Mouse (Mus musculus) Patski (cell line): ENCODE results near the gene Aoc1. TPM values are rescaled to one million over a fixed set of nuclear protein-coding genes. Genes with fewer than 3 reads are reported as not detected.

ENCODE experiments used
- ATAC-seq: fragments of 100-300 bp; one replicate; pipeline ENCODE4 v1.8.0; 2021
- CTCF ChIA-PET: fragments of 350-600 bp; sonication (Branson Sonifier 250); formaldehyde crosslinking; loops from one replicate; lab custom pipeline; 2022; ENCODE audit warnings: inconsistent platforms; lab: Charles Lee
- POLR2A ChIA-PET: fragments of 350-600 bp; sonication (Branson Sonifier 250); formaldehyde crosslinking; loops from one replicate; lab custom pipeline; 2022; ENCODE audit warnings: antibody characterized with exemption, inconsistent platforms; lab: Charles Lee
- DNase-seq: peaks from one replicate; pipeline ENCODE4 v3.0.0-alpha.2; 2011; ENCODE audit warnings: low read depth, low spot score
- H3K27me3 ChIP-seq: fragments of 371-371 bp; one replicate; pipeline ENCODE4 v1.5.1; 2021
- CTCF ChIP-seq: fragments of 100-300 bp; IDR thresholded peaks from one replicate; pipeline ENCODE4 v1.5.1; 2021
- in situ Hi-C: fragments of 300-500 bp; cut with MboI; formaldehyde crosslinking; loops from 3 replicates; pipeline ENCODE4 v1.11.1; 2018; ENCODE audit warnings: low pct_unique_long_range_greater_than_20kb, mixed read lengths
- polyA plus RNA-seq: library from polyadenylated mRNA; unstranded; gene quantifications from one replicate; pipeline ENCODE4 v1.2.3, GENCODE M21; 2021

Aoc1 gene
- polyA plus RNA-seq, 1 experiment from 2014 or later = 22.4 TPM

- ATAC-seq = no peak
- POLR2A ChIA-PET = no interaction called here
Observed at GRCm38 (mm10) chr6:48929595-48929994, 56.9 kb downstream of the Aoc1 start, which contains the start of gene 1600015I10Rik. Gene 1600015I10Rik, plus strand, starts transcription at chr6:48929895.

DNA sequence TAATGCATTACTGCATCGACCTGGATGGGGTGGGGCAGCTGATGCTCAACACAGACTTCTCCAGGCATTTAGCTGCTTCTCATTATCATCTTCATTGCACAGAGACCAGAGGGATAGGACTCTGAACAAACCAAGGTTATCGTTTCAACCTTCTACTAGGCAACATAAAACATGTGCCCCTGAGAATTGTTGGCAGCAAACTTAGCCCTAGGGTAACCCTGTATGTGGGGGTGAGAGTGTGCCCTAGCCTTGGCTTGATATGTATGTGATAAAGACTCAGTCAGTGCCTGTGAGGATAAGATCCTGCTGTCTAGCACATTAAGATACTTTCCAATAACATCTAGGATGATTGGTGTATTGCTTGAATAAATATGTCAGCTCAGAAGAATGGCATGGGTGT, 76.9 kb downstream of the Aoc1 start:
- CTCF ChIA-PET = interaction anchor here (0.9 to 5.1 kb wide), 2 partner anchors 11 to 88 kb away, joined by 3 to 25 read pairs; no protein-coding TSS in a partner anchor
- POLR2A ChIA-PET = no interaction called here
- DNase-seq = no peak
- no peak for ATAC-seq
- no peak for TF ChIP-seq CTCF
- H3K27me3 ChIP-seq = no peaks in the 10 kb centered on the region
- in situ Hi-C loops = no loop called here

More at GRCm38 (mm10) chr6:48929595-48929994, 56.9 kb downstream of the Aoc1 start, which contains the start of gene 1600015I10Rik:
- no peaks in the 10 kb centered on the region for H3K27me3 ChIP-seq
- no peak for DNase-seq
- TF ChIP-seq CTCF = no peak
- in situ Hi-C loops = no loop called here
- CTCF ChIA-PET = no interaction called here

DNA sequence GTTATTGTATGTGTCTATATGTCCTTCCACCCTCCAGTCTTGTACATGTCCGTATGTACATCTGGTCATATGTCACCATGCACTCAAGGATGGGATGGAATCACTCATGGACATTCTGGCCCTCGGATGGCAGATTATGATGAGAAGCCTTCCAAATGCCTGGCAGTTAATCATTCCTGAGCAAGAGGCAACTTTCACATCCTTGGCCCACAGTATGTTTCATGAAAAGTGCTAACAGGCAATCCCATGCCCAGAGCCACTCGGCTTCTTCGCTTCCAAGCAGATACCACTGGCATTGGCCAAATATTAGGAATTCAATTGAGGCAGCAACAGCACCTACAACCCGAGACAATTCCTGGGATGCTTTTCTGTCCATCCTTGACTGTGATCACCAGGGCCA, 78.0 kb downstream of the Aoc1 start:
- H3K27me3 ChIP-seq = no peaks in the 10 kb centered on the region
- in situ Hi-C loops = no loop called here

GRCm38 (mm10) chr6:48951630-48952029, 78.9 kb downstream of the Aoc1 start:
- ATAC-seq (no peak), DNase-seq (no peak)
- CTCF ChIA-PET = interaction anchor here (1.1 to 5.1 kb wide), 2 partner anchors 90 to 97 kb away, joined by 3 to 25 read pairs; no protein-coding TSS in a partner anchor
- in situ Hi-C loops = no loop called here
- H3K27me3 ChIP-seq = no peaks in the 10 kb centered on the region
- POLR2A ChIA-PET = no interaction called here
- no peak for TF ChIP-seq CTCF

More for the DNA sequence above, 78.0 kb downstream of the Aoc1 start:
- no peak for TF ChIP-seq CTCF
- CTCF ChIA-PET = interaction anchor here (1.1 to 5.1 kb wide), 2 partner anchors 89 to 96 kb away, joined by 3 to 25 read pairs; no protein-coding TSS in a partner anchor
- ATAC-seq (no peak), DNase-seq (no peak)
- POLR2A ChIA-PET = no interaction called here

DNA sequence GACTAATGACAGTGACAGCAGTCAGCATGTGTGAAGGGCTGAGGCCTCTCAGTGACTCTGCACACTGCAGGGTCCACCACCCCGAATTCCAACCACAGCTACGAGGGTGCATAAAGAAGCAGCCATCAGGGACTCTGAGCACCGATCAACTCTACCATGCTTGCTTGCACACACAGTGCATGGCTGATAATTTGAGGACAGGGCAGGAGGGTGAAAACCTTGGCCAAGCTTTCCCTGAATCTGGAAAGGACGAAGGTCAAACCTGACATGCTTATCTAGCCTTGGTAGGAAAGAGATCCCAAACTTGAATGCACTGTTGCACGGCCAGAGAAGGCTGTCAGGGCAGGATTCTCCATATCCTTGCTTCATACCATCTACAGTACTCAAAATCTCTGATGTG, 80.5 kb downstream of the Aoc1 start:
- no peaks in the 10 kb centered on the region for H3K27me3 ChIP-seq
- ATAC-seq (no peak), DNase-seq (no peak)
- POLR2A ChIA-PET = interaction anchor here (1.2 to 2.0 kb wide), 2 partner anchors 83 to 86 kb away, joined by 5 to 8 read pairs; no protein-coding TSS in a partner anchor
- in situ Hi-C loops = no loop called here
- CTCF ChIA-PET = interaction anchor here (1.0 to 9.4 kb wide), 4 partner anchors 94 to 306 kb away, joined by 3 to 124 read pairs (median 7); partner anchors contain the start of gene Gimap8
- no peak for TF ChIP-seq CTCF

GRCm38 (mm10) chr6:48954211-48954610, 81.5 kb downstream of the Aoc1 start:
- no peak for DNase-seq
- in situ Hi-C loops = no loop called here
- no peak for TF ChIP-seq CTCF
- no peak for ATAC-seq
- H3K27me3 ChIP-seq = no peaks in the 10 kb centered on the region
- CTCF ChIA-PET = interaction anchor here (0.9 to 9.4 kb wide), 7 partner anchors 49 to 307 kb away, joined by 3 to 124 read pairs (median 3); partner anchors contain the start of gene Gimap8
- POLR2A ChIA-PET = interaction anchor here (0.6 to 2.0 kb wide), 5 partner anchors 18 to 94 kb away, joined by 3 to 8 read pairs (median 5); no protein-coding TSS in a partner anchor

- POLR2A ChIA-PET = interaction anchor here (0.6 to 2.0 kb wide), 3 partner anchors 58 to 95 kb away, joined by 3 to 8 read pairs (median 3); no protein-coding TSS in a partner anchor
- ATAC-seq (peak; percentile 62), DNase-seq (peak; percentile 35)
- H3K27me3 ChIP-seq = no peaks in the 10 kb centered on the region
- CTCF ChIA-PET = interaction anchor here (0.8 to 9.4 kb wide), 7 partner anchors 21 to 181 kb away, joined by 3 to 124 read pairs (median 3); partner anchors contain the start of genes Tmem176a and Tmem176b
- peak; percentile 87 for TF ChIP-seq CTCF
- in situ Hi-C loops = loop anchor here (5.0 kb wide), 1 partner anchor 93 kb away; no protein-coding TSS in a partner anchor
Observed at GRCm38 (mm10) chr6:48954946-48955345, 82.2 kb downstream of the Aoc1 start.

GRCm38 (mm10) chr6:48956785-48957184, 84.1 kb downstream of the Aoc1 start:
- ChIA-PET CTCF (interaction anchor here (1.7 to 9.4 kb wide), 4 partner anchors 97 to 310 kb away, joined by 5 to 124 read pairs (median 12); partner anchors contain the start of genes Gimap8, Tmem176a and Tmem176b), POLR2A (interaction anchor here (0.6 to 1.5 kb wide), 5 partner anchors 96 to 330 kb away, joined by 3 to 4 read pairs (median 3); partner anchors contain the start of gene Tmem176b)
- no peak for DNase-seq
- no peaks in the 10 kb centered on the region for H3K27me3 ChIP-seq
- no peak for ATAC-seq
- no peak for TF ChIP-seq CTCF
- in situ Hi-C loops = loop anchor here (5.0 kb wide), 1 partner anchor 94 kb away; no protein-coding TSS in a partner anchor

DNA sequence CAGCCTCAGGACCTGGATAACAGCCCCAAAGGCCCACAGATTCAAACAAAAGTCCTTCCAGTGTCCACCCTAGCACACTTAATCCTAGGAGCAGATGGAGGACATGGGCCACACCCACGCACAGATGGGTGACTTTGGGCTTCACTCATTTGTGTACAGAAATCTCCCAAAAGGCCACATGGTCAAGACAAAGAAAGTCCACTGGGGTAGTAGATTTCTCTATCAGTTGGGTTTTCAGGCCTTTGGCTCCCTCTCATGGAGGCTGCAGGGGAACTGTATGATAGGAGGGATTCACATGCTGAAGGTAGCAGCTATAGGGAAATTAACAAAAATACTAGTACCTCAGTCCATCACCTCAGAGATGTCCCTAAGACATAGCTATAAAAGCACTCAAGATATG, 85.4 kb downstream of the Aoc1 start:
- DNase-seq (peak; percentile 27), ATAC-seq (no peak)
- ChIA-PET POLR2A (interaction anchor here (1.1 to 1.3 kb wide), 2 partner anchors 98 to 101 kb away, joined by 3 to 5 read pairs; no protein-coding TSS in a partner anchor), CTCF (interaction anchor here (0.8 to 9.4 kb wide), 8 partner anchors 62 to 419 kb away, joined by 3 to 124 read pairs (median 6); partner anchors contain the start of genes Gimap3, Gimap8, Gm45021 and Tmem176a)
- H3K27me3 ChIP-seq = no peaks in the 10 kb centered on the region
- in situ Hi-C loops = loop anchor here (5.0 kb wide), 1 partner anchor 96 kb away; no protein-coding TSS in a partner anchor
- TF ChIP-seq CTCF = peak; percentile 87

Other genes starting within 250 kb of the Aoc1 start
- 25.6 TPM for gene AI854703, start 246.1 kb upstream of the Aoc1 start, polyA plus RNA-seq
- 7.3 TPM for gene Gimap8, start 225.7 kb upstream of the Aoc1 start, polyA plus RNA-seq
- gene Gimap9, start 196.8 kb upstream of the Aoc1 start, polyA plus RNA-seq = 20.6 TPM
- gene Gimap4, start 188.3 kb upstream of the Aoc1 start, polyA plus RNA-seq = 0.73 TPM
- not detected for gene Gimap6, start 164.7 kb upstream of the Aoc1 start, polyA plus RNA-seq
- not detected for gene Gm28053, start 154.3 kb upstream of the Aoc1 start, polyA plus RNA-seq
- not detected for gene Gimap7, start 154.3 kb upstream of the Aoc1 start, polyA plus RNA-seq
- 0.04 TPM for gene Gimap1, start 133.8 kb upstream of the Aoc1 start, polyA plus RNA-seq
- gene Gimap5, start 126.7 kb upstream of the Aoc1 start, polyA plus RNA-seq = not detected
- gene Gimap3, start 102.0 kb upstream of the Aoc1 start, polyA plus RNA-seq = not detected
- 1,783 TPM for gene Tmem176a, start 32.0 kb upstream of the Aoc1 start, polyA plus RNA-seq
- gene Tmem176b, start 31.4 kb upstream of the Aoc1 start, polyA plus RNA-seq = 2,760 TPM
- not detected for gene 1600015I10Rik, start 57.0 kb downstream of the Aoc1 start, polyA plus RNA-seq
- not detected for gene Doxl2, start 102.1 kb downstream of the Aoc1 start, polyA plus RNA-seq
- not detected for gene Svs1, start 114.0 kb downstream of the Aoc1 start, polyA plus RNA-seq
- gene Gpnmb, start 163.7 kb downstream of the Aoc1 start, polyA plus RNA-seq = 114 TPM
- gene Malsu1, start 200.9 kb downstream of the Aoc1 start, polyA plus RNA-seq = 48.0 TPM